Mouse (Mus musculus) bone marrow, adult 2 months (tissue): ENCODE results near the gene Lad1.

Experiments
- CTCF ChIP-seq: fragments of 200-500 bp; IDR thresholded peaks from 2 replicates; pipeline ENCODE4 v1.5.1; 2011; ENCODE audit warnings: low read length, control low read depth; ENCODE audit not compliant: control insufficient read depth, insufficient read depth
- POLR2A ChIP-seq: fragments of 200-500 bp; IDR thresholded peaks from 2 replicates; pipeline ENCODE4 v1.6.1; 2011; ENCODE audit warnings: low read depth, mild to moderate bottlenecking, control low read depth, low read length, borderline replicate concordance; ENCODE audit not compliant: control insufficient read depth

DNA sequence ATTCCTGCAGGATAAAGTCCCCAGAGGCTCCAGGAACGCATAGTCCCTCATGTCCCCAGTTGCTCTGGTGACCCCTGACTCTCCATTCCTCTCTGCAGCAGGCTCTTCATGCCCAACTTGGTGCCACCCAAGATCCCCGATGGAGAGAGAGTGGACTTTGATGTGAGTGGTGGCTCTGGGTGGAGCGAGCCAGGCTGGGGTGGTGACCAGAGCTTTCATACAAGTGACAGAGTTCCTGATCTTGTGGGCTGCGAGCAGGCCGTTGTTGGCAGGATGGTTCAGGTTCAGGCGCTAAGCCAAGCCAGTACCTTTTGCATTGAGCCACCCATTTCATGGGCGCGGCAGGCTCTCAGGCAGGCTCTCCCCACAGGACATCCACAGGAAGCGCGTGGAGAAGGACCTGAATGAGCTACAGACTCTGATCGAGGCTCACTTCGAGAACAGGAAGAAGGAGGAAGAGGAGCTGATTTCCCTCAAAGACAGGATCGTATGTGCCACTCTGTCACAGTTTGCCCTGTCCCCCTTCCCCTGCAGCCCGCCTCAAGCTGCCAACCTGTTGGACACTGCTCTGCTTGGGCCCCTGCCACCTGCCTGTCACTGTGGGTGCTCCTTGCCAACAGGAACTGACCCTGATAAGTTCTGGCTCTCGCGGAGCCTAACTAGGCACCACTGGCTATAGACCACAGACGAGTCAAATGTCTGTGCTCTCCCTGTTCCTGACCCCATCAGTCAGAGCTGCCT lies 29.4 kb downstream of the Lad1 start:
- TF ChIP-seq POLR2A, result no peak
- no peak for TF ChIP-seq CTCF
